Mouse (Mus musculus) CH12F3 (cell line): ENCODE measurements around the gene Lrrc39.

ENCODE experiments used
- in situ Hi-C: fragments of 300-500 bp; cut with MboI; formaldehyde crosslinking; loops from 2 replicates; pipeline ENCODE4 v1.14.3; 2020; ENCODE audit warnings: low sequenced_read_pairs

Lrrc39 gene

GRCm38 (mm10) chr3:116604570-116604969 is 41.8 kb downstream of the Lrrc39 start:
- in situ Hi-C loops, result no loop called here

GRCm38 (mm10) chr3:116614295-116614892 is 51.6 kb downstream of the Lrrc39 start, which contains the start of gene Trmt13:
Gene Trmt13 (minus strand): TSS chr3:116614587.
- in situ Hi-C loops, result no loop called here

- in situ Hi-C loops, result no loop called here
Observed at GRCm38 (mm10) chr3:116615318-116616068, 52.7 kb downstream of the Lrrc39 start.

GRCm38 (mm10) chr3:116618855-116619254 is 56.1 kb downstream of the Lrrc39 start:
- in situ Hi-C loops, result no loop called here

GRCm38 (mm10) chr3:116620636-116621370 is 58.0 kb downstream of the Lrrc39 start:
- in situ Hi-C loops, result no loop called here

GRCm38 (mm10) chr3:116622641-116623040 is 59.9 kb downstream of the Lrrc39 start:
- in situ Hi-C loops, result no loop called here

- in situ Hi-C loops, result no loop called here
Observed at GRCm38 (mm10) chr3:116631459-116631858, 68.7 kb downstream of the Lrrc39 start.
